Mouse (Mus musculus) G1E-ER4 (cell line): Measurements from ENCODE around the gene Ppp4r4. TPM values are rescaled to one million over a fixed set of nuclear protein-coding genes. Genes with fewer than 3 reads are reported as not detected.

ENCODE experiments used
- GATA1 ChIP-seq: IDR thresholded peaks from one replicate; pipeline ENCODE4 v1.8.0; 2012; ENCODE audit warnings: low read length, inconsistent platforms
- polyA plus RNA-seq: library from polyadenylated mRNA; stranded (reverse); fragments of >175 nt; gene quantifications from 2 replicates; pipeline ENCODE4 v1.2.3, GENCODE M21; 2012

Gene Ppp4r4
- polyA plus RNA-seq, 1 experiment: not detected

GRCm38 (mm10) chr12:103514354-103514753, 17.7 kb upstream of the Ppp4r4 start:
- no peak for TF ChIP-seq GATA1

GRCm38 (mm10) chr12:103515638-103516037, 16.4 kb upstream of the Ppp4r4 start:
- TF ChIP-seq GATA1: no peak

- no peak for TF ChIP-seq GATA1
Measured at GRCm38 (mm10) chr12:103518640-103519039, 13.4 kb upstream of the Ppp4r4 start.

GRCm38 (mm10) chr12:103530596-103530995, 1.5 kb upstream of the Ppp4r4 start:
- TF ChIP-seq GATA1: no peak

- TF ChIP-seq GATA1: no peak
Measured at GRCm38 (mm10) chr12:103532649-103533395, 739 bp downstream of the Ppp4r4 start.

- TF ChIP-seq GATA1: no peak
Measured at GRCm38 (mm10) chr12:103540429-103540828, 8.3 kb downstream of the Ppp4r4 start.

- no peak for TF ChIP-seq GATA1
Measured at GRCm38 (mm10) chr12:103543351-103543750, 11.3 kb downstream of the Ppp4r4 start.

- TF ChIP-seq GATA1: no peak
Measured at GRCm38 (mm10) chr12:103544213-103544612, 12.1 kb downstream of the Ppp4r4 start.

GRCm38 (mm10) chr12:103547438-103547837, 15.4 kb downstream of the Ppp4r4 start:
- no peak for TF ChIP-seq GATA1

- no peak for TF ChIP-seq GATA1
Measured at GRCm38 (mm10) chr12:103548526-103548925, 16.4 kb downstream of the Ppp4r4 start.

- TF ChIP-seq GATA1: no peak
Measured at GRCm38 (mm10) chr12:103550047-103550446, 18.0 kb downstream of the Ppp4r4 start.

GRCm38 (mm10) chr12:103551422-103551821, 19.3 kb downstream of the Ppp4r4 start:
- TF ChIP-seq GATA1: no peak

- no peak for TF ChIP-seq GATA1
Measured at GRCm38 (mm10) chr12:103552506-103552905, 20.4 kb downstream of the Ppp4r4 start.

GRCm38 (mm10) chr12:103553497-103553896, 21.4 kb downstream of the Ppp4r4 start:
- no peak for TF ChIP-seq GATA1

GRCm38 (mm10) chr12:103556856-103557255, 24.8 kb downstream of the Ppp4r4 start:
- no peak for TF ChIP-seq GATA1

GRCm38 (mm10) chr12:103564726-103565125, 32.6 kb downstream of the Ppp4r4 start:
- TF ChIP-seq GATA1: no peak

- TF ChIP-seq GATA1: no peak
Measured at GRCm38 (mm10) chr12:103565151-103565550, 33.1 kb downstream of the Ppp4r4 start.
